Mouse (Mus musculus): ENCODE results near the gene Cyb561. TPM values are rescaled to one million over a fixed set of nuclear protein-coding genes. Genes with fewer than 3 reads are reported as not detected.
A peak's percentile ranks its signal among the peaks of the same experiment; 100 is the strongest.

Gene Cyb561
- polyA plus RNA-seq, 1 experiment from 2014 or later = 5.5 TPM

GRCm38 (mm10) chr11:105952111-105952510 is 1.0 kb downstream of the Cyb561 start:
- Histone ChIP-seq H3K27ac (replicated peaks in 1 of 2; ENCODE audit: control insufficient read depth in 1 of 2, insufficient read depth in 1 of 2, low read depth in 2 of 2, low read length in 2 of 2) (no peak overlapping the region), H3K27me3 (ENCODE audit: control insufficient read depth, insufficient read depth, low read length) (0 out of 2 replicates have a peak, but pooled peaks cover 4% of the 10 kb centered on the region), H3K4me1 (ENCODE audit: control insufficient read depth in 2 of 2, insufficient read depth in 2 of 2, low read length in 2 of 2) (peaks cover 3% of the 10 kb centered on the region in 2 experiments; a peak in 2 of 4 replicates), H3K9ac (ENCODE audit: low read length) (no peak overlapping the region), H3K4me2 (ENCODE audit: low read length) (no peak overlapping the region), H3K36me3 (ENCODE audit: control insufficient read depth, insufficient read depth, low read length) (no peaks in the 10 kb centered on the region), H3K9me3 (ENCODE audit: control insufficient read depth, low read length) (no peaks in the 10 kb centered on the region), H3K4me3 (ENCODE audit: control insufficient read depth in 1 of 2, insufficient read depth in 1 of 2, low read depth in 1 of 2, low read length in 2 of 2) (no peak overlapping the region)
- WGBS = 87% methylated on average over 9 of the region's 9 CpGs
- no peak for ATAC-seq (ENCODE audit: insufficient number of reproducible peaks, insufficient read depth, low FRiP score, low read depth)

- peaks cover 2 to 3% of the 10 kb centered on the region in 2 experiments; a peak in 2 of 4 replicates for H3K4me1 ChIP-seq (ENCODE audit: control insufficient read depth in 2 of 2, insufficient read depth in 2 of 2, low read length in 2 of 2)
- H3K27me3 ChIP-seq (ENCODE audit: control insufficient read depth, insufficient read depth, low read length) = 0 out of 2 replicates have a peak, but pooled peaks cover 4% of the 10 kb centered on the region
- H3K9ac ChIP-seq (ENCODE audit: low read length) = no peak overlapping the region
- H3K4me2 ChIP-seq (ENCODE audit: low read length) = no peak overlapping the region
- H3K36me3 ChIP-seq (ENCODE audit: control insufficient read depth, insufficient read depth, low read length) = no peaks in the 10 kb centered on the region
- H3K9me3 ChIP-seq (ENCODE audit: control insufficient read depth, low read length) = no peaks in the 10 kb centered on the region
- no peak for ATAC-seq (ENCODE audit: insufficient number of reproducible peaks, insufficient read depth, low FRiP score, low read depth)
- WGBS = 67% methylated on average over 3 of the region's 3 CpGs
- H3K27ac ChIP-seq (replicated peaks in 1 of 2; ENCODE audit: control insufficient read depth in 1 of 2, insufficient read depth in 1 of 2, low read depth in 2 of 2, low read length in 2 of 2) = no peak overlapping the region
- no peak overlapping the region for H3K4me3 ChIP-seq (ENCODE audit: control insufficient read depth in 1 of 2, insufficient read depth in 1 of 2, low read depth in 1 of 2, low read length in 2 of 2)
Observed at GRCm38 (mm10) chr11:105951601-105952044, 1.5 kb downstream of the Cyb561 start.

- Histone ChIP-seq H3K36me3 (ENCODE audit: control insufficient read depth, insufficient read depth, low read length) (no peaks in the 10 kb centered on the region), H3K27ac (replicated peaks in 1 of 2; ENCODE audit: control insufficient read depth in 1 of 2, insufficient read depth in 1 of 2, low read depth in 2 of 2, low read length in 2 of 2) (no peak overlapping the region), H3K4me2 (ENCODE audit: low read length) (no peak overlapping the region), H3K4me1 (ENCODE audit: control insufficient read depth in 2 of 2, insufficient read depth in 2 of 2, low read length in 2 of 2) (peaks cover 2 to 3% of the 10 kb centered on the region in 2 experiments; a peak in 2 of 4 replicates), H3K9me3 (ENCODE audit: control insufficient read depth, low read length) (no peaks in the 10 kb centered on the region), H3K4me3 (ENCODE audit: control insufficient read depth in 1 of 2, insufficient read depth in 1 of 2, low read depth in 1 of 2, low read length in 2 of 2) (no peak overlapping the region), H3K27me3 (ENCODE audit: control insufficient read depth, insufficient read depth, low read length) (peaks cover 13% of the 10 kb centered on the region; the same call in 1 of the 2 replicates), H3K9ac (ENCODE audit: low read length) (no peak overlapping the region)
- WGBS = 47% methylated on average over 4 of the region's 4 CpGs
- ATAC-seq (ENCODE audit: insufficient number of reproducible peaks, insufficient read depth, low FRiP score, low read depth) = no peak
Observed at GRCm38 (mm10) chr11:105950519-105950918, 2.6 kb downstream of the Cyb561 start.

DNA sequence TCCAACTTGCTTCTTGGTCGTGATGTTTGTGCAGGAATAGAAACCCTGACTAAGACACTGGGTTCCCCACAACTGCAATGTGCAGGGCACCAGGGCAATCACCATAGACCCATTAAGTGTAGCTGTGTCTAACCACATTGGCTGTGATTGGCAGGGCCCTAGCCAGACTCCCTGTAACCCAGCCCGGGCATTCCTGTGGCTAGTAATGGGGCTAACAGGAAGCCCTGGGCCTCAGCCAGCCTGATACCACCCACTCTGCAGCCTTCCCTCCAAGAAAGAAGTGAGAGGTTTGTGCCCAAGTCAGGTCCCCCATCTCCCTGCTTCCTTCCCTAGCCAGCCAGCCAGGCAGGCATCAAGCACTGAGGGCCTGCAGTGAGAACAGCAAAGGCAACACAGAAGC is 4.9 kb downstream of the Cyb561 start:
- Histone ChIP-seq H3K9ac (ENCODE audit: low read length) (no peak overlapping the region), H3K9me3 (ENCODE audit: control insufficient read depth, low read length) (no peaks in the 10 kb centered on the region), H3K27me3 (ENCODE audit: control insufficient read depth, insufficient read depth, low read length) (peaks cover 13% of the 10 kb centered on the region; the same call in 1 of the 2 replicates), H3K27ac (replicated peaks in 1 of 2; ENCODE audit: control insufficient read depth in 1 of 2, insufficient read depth in 1 of 2, low read depth in 2 of 2, low read length in 2 of 2) (no peak overlapping the region), H3K36me3 (ENCODE audit: control insufficient read depth, insufficient read depth, low read length) (no peaks in the 10 kb centered on the region), H3K4me1 (ENCODE audit: control insufficient read depth in 2 of 2, insufficient read depth in 2 of 2, low read length in 2 of 2) (peaks cover 4 to 14% of the 10 kb centered on the region in 2 experiments; a peak in 3 of 4 replicates), H3K4me3 (ENCODE audit: control insufficient read depth in 1 of 2, insufficient read depth in 1 of 2, low read depth in 1 of 2, low read length in 2 of 2) (no peak overlapping the region), H3K4me2 (ENCODE audit: low read length) (no peak overlapping the region)
- ATAC-seq (ENCODE audit: insufficient number of reproducible peaks, insufficient read depth, low FRiP score, low read depth) = no peak
- 54% methylated on average over 2 of the region's 2 CpGs for WGBS

- Histone ChIP-seq H3K27me3 (ENCODE audit: control insufficient read depth, insufficient read depth, low read length) (peaks cover 17% of the 10 kb centered on the region; the same call in 1 of the 2 replicates), H3K4me3 (ENCODE audit: control insufficient read depth in 1 of 2, insufficient read depth in 1 of 2, low read depth in 1 of 2, low read length in 2 of 2) (no peak overlapping the region), H3K4me2 (ENCODE audit: low read length) (no peak overlapping the region), H3K4me1 (ENCODE audit: control insufficient read depth in 2 of 2, insufficient read depth in 2 of 2, low read length in 2 of 2) (peaks cover 2 to 17% of the 10 kb centered on the region in 2 experiments; a peak in 3 of 4 replicates), H3K9ac (ENCODE audit: low read length) (no peak overlapping the region), H3K27ac (replicated peaks in 1 of 2; ENCODE audit: control insufficient read depth in 1 of 2, insufficient read depth in 1 of 2, low read depth in 2 of 2, low read length in 2 of 2) (no peak overlapping the region), H3K36me3 (ENCODE audit: control insufficient read depth, insufficient read depth, low read length) (no peaks in the 10 kb centered on the region), H3K9me3 (ENCODE audit: control insufficient read depth, low read length) (no peaks in the 10 kb centered on the region)
- ATAC-seq (ENCODE audit: insufficient number of reproducible peaks, insufficient read depth, low FRiP score, low read depth) = no peak
- 44% methylated on average over 11 of the region's 11 CpGs for WGBS
Observed at GRCm38 (mm10) chr11:105946694-105947154, 6.4 kb downstream of the Cyb561 start.

- no peaks in the 10 kb centered on the region for H3K9me3 ChIP-seq (ENCODE audit: control insufficient read depth, low read length)
- peaks cover 21% of the 10 kb centered on the region for H3K27me3 ChIP-seq (ENCODE audit: control insufficient read depth, insufficient read depth, low read length)
- peak overlapping the region; percentile 1 to 71; a peak in 2 of 4 replicates for H3K4me3 ChIP-seq (ENCODE audit: control insufficient read depth in 1 of 2, insufficient read depth in 1 of 2, low read depth in 1 of 2, low read length in 2 of 2)
- peak overlapping the region; percentile 18 to 51 for H3K27ac ChIP-seq (replicated peaks in 1 of 2; ENCODE audit: control insufficient read depth in 1 of 2, insufficient read depth in 1 of 2, low read depth in 2 of 2, low read length in 2 of 2)
- no peaks in the 10 kb centered on the region for H3K36me3 ChIP-seq (ENCODE audit: control insufficient read depth, insufficient read depth, low read length)
- peak overlapping the region; percentile 75 for H3K9ac ChIP-seq (ENCODE audit: low read length)
- H3K4me2 ChIP-seq (ENCODE audit: low read length) = peak overlapping the region; percentile 99
- 61% methylated on average over 16 of the region's 16 CpGs for WGBS
- ATAC-seq (ENCODE audit: insufficient number of reproducible peaks, insufficient read depth, low FRiP score, low read depth) = peak; percentile 33; the same call in 1 of the 2 replicates
- peaks cover 2 to 17% of the 10 kb centered on the region in 2 experiments; a peak in 3 of 4 replicates for H3K4me1 ChIP-seq (ENCODE audit: control insufficient read depth in 2 of 2, insufficient read depth in 2 of 2, low read length in 2 of 2)
Observed at GRCm38 (mm10) chr11:105944770-105945672, 8.1 kb downstream of the Cyb561 start.

DNA sequence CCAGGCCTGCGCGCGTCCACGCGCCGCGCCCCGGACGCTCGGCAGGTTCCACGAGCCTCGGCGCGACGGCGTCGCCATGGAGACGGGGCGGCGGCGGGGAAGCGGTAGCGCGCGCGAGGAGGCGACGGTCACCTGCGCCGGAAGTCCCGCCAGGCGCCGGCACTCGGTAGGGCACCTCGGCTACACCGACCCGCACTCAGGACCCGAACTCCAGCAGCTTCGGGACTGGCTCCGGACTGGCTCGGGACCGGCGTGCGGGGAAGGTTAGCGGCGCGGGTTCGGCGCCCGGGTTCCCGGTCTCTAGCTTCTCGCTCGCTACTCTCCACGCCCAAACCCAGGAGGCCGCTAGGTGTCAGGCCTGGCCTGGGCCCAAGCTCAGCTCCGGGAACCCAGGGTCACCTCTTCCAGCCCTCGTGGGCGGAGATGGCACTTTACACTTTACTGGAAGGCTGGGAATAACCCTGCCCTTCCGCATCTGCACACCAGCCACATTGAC is 9.0 kb downstream of the Cyb561 start:
- Histone ChIP-seq H3K9me3 (ENCODE audit: control insufficient read depth, low read length) (no peaks in the 10 kb centered on the region), H3K36me3 (ENCODE audit: control insufficient read depth, insufficient read depth, low read length) (no peaks in the 10 kb centered on the region), H3K27me3 (ENCODE audit: control insufficient read depth, insufficient read depth, low read length) (peaks cover 19% of the 10 kb centered on the region), H3K4me2 (ENCODE audit: low read length) (peak overlapping the region; percentile 99), H3K4me3 (ENCODE audit: control insufficient read depth in 1 of 2, insufficient read depth in 1 of 2, low read depth in 1 of 2, low read length in 2 of 2) (peak overlapping the region; percentile 71 to 84), H3K27ac (replicated peaks in 1 of 2; ENCODE audit: control insufficient read depth in 1 of 2, insufficient read depth in 1 of 2, low read depth in 2 of 2, low read length in 2 of 2) (peak overlapping the region; percentile 18 to 62), H3K4me1 (ENCODE audit: control insufficient read depth in 2 of 2, insufficient read depth in 2 of 2, low read length in 2 of 2) (peaks cover 2 to 17% of the 10 kb centered on the region in 2 experiments; a peak in 3 of 4 replicates), H3K9ac (ENCODE audit: low read length) (peak overlapping the region; percentile 75)
- ATAC-seq (ENCODE audit: insufficient number of reproducible peaks, insufficient read depth, low FRiP score, low read depth) = peak; percentile 70
- WGBS = under 1% methylated on average over 59 of the region's 59 CpGs

Measured in heart, embryonic 14.5 days (tissue).